ENCODE assay signal across 8 mouse cellular contexts in the genomic region with DNA sequence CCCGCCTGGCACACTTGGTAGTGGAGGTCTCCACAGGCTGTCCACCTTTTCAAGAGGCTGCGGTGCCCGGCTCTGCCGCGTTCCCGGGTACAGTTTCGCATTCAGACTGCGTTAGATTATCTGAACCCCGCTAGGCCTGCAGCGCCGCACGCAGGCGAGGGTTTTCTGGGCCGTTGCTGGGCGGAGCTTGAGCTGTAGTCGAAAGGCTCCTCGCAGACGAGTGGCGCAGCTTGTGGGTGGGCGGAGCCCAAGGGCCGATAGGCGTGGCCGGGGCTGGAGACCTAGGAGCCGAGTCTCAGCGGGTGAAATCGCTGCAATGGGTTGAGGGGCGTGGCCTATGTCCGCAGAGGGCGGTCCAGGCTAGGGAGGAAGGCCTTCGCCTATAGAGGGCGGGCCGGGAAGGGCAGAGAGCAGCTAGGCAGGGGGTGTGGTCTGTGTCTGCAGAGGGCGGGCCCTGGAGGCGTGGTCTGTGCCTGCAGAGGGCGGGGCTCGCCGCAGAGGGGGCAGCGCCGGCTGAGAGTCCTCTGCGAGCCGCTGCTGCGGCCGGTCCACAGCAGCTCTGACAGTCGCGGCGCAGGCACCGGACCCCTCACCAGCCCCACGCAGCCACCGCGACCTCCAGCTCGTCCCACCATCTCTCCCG. TPM values are rescaled to one million over a fixed set of nuclear protein-coding genes. Genes with fewer than 3 reads are reported as not detected.
DNase-seq lines count a peak whose midpoint lies in the region; ATAC-seq lines count a peak whose summit lies in the region.

No protein-coding gene starts in this region.

- ATAC-seq in forebrain, embryonic 11.5 days (replicated peaks; ENCODE audit: low FRiP score), result peak; percentile 94
- ATAC-seq in heart, embryonic 16.5 days (replicated peaks; ENCODE audit: extremely low read depth, insufficient read depth, low FRiP score), result peak; percentile 97
- ATAC-seq in liver, embryonic 15.5 days (ENCODE audit: insufficient read depth), result peak; percentile 93
- peak; percentile 94 for ATAC-seq in neural tube, embryonic 12.5 days (ENCODE audit: low FRiP score, low read depth)

- no peaks in the 10 kb centered on the region for H3K9me3 ChIP-seq in forebrain, embryonic 11.5 days (ENCODE audit: control insufficient read depth, low read length)
- H3K9me3 ChIP-seq in heart, embryonic 16.5 days (replicated peaks; ENCODE audit: control insufficient read depth, low read length), result no peaks in the 10 kb centered on the region
- no peaks in the 10 kb centered on the region for H3K9me3 ChIP-seq in liver, embryonic 15.5 days (replicated peaks)
- H3K9me3 ChIP-seq in neural tube, embryonic 12.5 days, result no peaks in the 10 kb centered on the region

- WGBS in forebrain, embryonic 11.5 days, result under 1% methylated on average over 48 of the region's 52 CpGs
- WGBS in heart, embryonic 16.5 days, result 0% methylated on average over 52 of the region's 52 CpGs
- under 1% methylated on average over 51 of the region's 52 CpGs for WGBS in liver, embryonic 15.5 days (ENCODE audit: insufficient replicate concordance)
- WGBS in neural tube, embryonic 12.5 days, result under 1% methylated on average over 52 of the region's 52 CpGs

- H3K9ac ChIP-seq in forebrain, embryonic 11.5 days (ENCODE audit: low read length), result peak overlapping the region; percentile 72
- peak overlapping the region; percentile 92 for H3K9ac ChIP-seq in heart, embryonic 16.5 days (ENCODE audit: low read length)
- H3K9ac ChIP-seq in liver, embryonic 15.5 days, result peak overlapping the region; percentile 58
- H3K9ac ChIP-seq in neural tube, embryonic 12.5 days, result peak overlapping the region; percentile 92

- peak; percentile 98 to 99 for DNase-seq in CD8-positive naive resting alpha-beta T cell, adult 2 months (ENCODE audit: low read depth in 2 of 2, low spot score in 2 of 2)
- peak; percentile 98 for DNase-seq in c-Kit-positive CD71-positive TER-119-negative erythroid progenitor cells, embryonic 14.5 days (ENCODE audit: low read depth)
- peak; percentile 100 for DNase-seq in forebrain, embryonic 11.5 days (ENCODE audit: low spot score)
- peak; percentile 100 for DNase-seq in kidney, postnatal 36 days
- DNase-seq in telencephalon, adult 2 months (ENCODE audit: low read depth, low spot score), result peak; percentile 99

- peak overlapping the region; percentile 99 for H3K4me2 ChIP-seq in forebrain, embryonic 11.5 days (ENCODE audit: low read depth, low read length, severe bottlenecking)
- H3K4me2 ChIP-seq in heart, embryonic 16.5 days (ENCODE audit: low read depth, low read length), result peak overlapping the region; percentile 98
- peak overlapping the region; percentile 75 for H3K4me2 ChIP-seq in liver, embryonic 15.5 days
- peak overlapping the region; percentile 95 for H3K4me2 ChIP-seq in neural tube, embryonic 12.5 days (replicated peaks)

- H3K27ac ChIP-seq in forebrain, embryonic 11.5 days (ENCODE audit: low read depth, low read length), result peak overlapping the region; percentile 62
- H3K27ac ChIP-seq in heart, embryonic 16.5 days (ENCODE audit: low read length), result peak overlapping the region; percentile 83
- H3K27ac ChIP-seq in liver, embryonic 15.5 days (replicated peaks), result peak overlapping the region; percentile 72
- H3K27ac ChIP-seq in neural tube, embryonic 12.5 days, result peak overlapping the region; percentile 86

- H3K4me3 ChIP-seq in forebrain, embryonic 11.5 days (ENCODE audit: low read depth, low read length), result peak overlapping the region; percentile 75
- H3K4me3 ChIP-seq in heart, embryonic 16.5 days (ENCODE audit: low read length), result peak overlapping the region; percentile 88
- H3K4me3 ChIP-seq in liver, embryonic 15.5 days (replicated peaks), result peak overlapping the region; percentile 64
- H3K4me3 ChIP-seq in neural tube, embryonic 12.5 days, result peak overlapping the region; percentile 89

- H3K36me3 ChIP-seq in forebrain, embryonic 11.5 days (ENCODE audit: control insufficient read depth, insufficient read depth, low read length), result no peaks in the 10 kb centered on the region
- no peaks in the 10 kb centered on the region for H3K36me3 ChIP-seq in heart, embryonic 16.5 days (ENCODE audit: control insufficient read depth, insufficient read depth)
- no peaks in the 10 kb centered on the region for H3K36me3 ChIP-seq in liver, embryonic 15.5 days (replicated peaks)
- H3K36me3 ChIP-seq in neural tube, embryonic 12.5 days, result no peaks in the 10 kb centered on the region

- H3K27me3 ChIP-seq in forebrain, embryonic 11.5 days (ENCODE audit: control insufficient read depth, insufficient read depth, low read length), result no peaks in the 10 kb centered on the region; the same call in none of the 2 replicates
- no peaks in the 10 kb centered on the region for H3K27me3 ChIP-seq in heart, embryonic 16.5 days (ENCODE audit: control insufficient read depth, insufficient read depth, low read length)
- H3K27me3 ChIP-seq in liver, embryonic 15.5 days, result peaks cover 79% of the 10 kb centered on the region
- H3K27me3 ChIP-seq in neural tube, embryonic 12.5 days (replicated peaks), result no peaks in the 10 kb centered on the region

- peaks cover 18% of the 10 kb centered on the region for H3K4me1 ChIP-seq in forebrain, embryonic 11.5 days (replicated peaks; ENCODE audit: control insufficient read depth, insufficient read depth, low read length)
- peaks cover 35% of the 10 kb centered on the region for H3K4me1 ChIP-seq in heart, embryonic 16.5 days (ENCODE audit: control insufficient read depth, insufficient read depth, low read length)
- H3K4me1 ChIP-seq in liver, embryonic 15.5 days (replicated peaks), result peaks cover 35% of the 10 kb centered on the region
- H3K4me1 ChIP-seq in neural tube, embryonic 12.5 days, result peaks cover 39% of the 10 kb centered on the region

RNA-seq across cellular contexts. Expression of a gene that starts 28.7 kb away (rescaled TPM):
- not detected in 2 replicates for polyA plus RNA-seq in forebrain, embryonic 11.5 days (2014; fragmentation: Nextera tagmentation; extraction: Ambion mirVana)
- not detected in 2 replicates for polyA plus RNA-seq in heart, embryonic 16.5 days (2015; fragmentation: Nextera tagmentation; extraction: Ambion mirVana)
- not detected in 2 replicates for polyA plus RNA-seq in liver, embryonic 15.5 days (2015; fragmentation: Nextera tagmentation; extraction: Ambion mirVana)
- not detected in 2 replicates for polyA plus RNA-seq in neural tube, embryonic 12.5 days (2016; fragmentation: Nextera tagmentation; extraction: Ambion mirVana)

RNA-seq across cellular contexts. Expression of a gene that starts 43.9 kb away (rescaled TPM):
- 2.5 and 3.5 TPM in 2 replicates for polyA plus RNA-seq in forebrain, embryonic 11.5 days (2014; fragmentation: Nextera tagmentation; extraction: Ambion mirVana)
- polyA plus RNA-seq in heart, embryonic 16.5 days (2015; fragmentation: Nextera tagmentation; extraction: Ambion mirVana), result 2.4 and 3.3 TPM in 2 replicates
- 0.69 and 1.1 TPM in 2 replicates for polyA plus RNA-seq in liver, embryonic 15.5 days (2015; fragmentation: Nextera tagmentation; extraction: Ambion mirVana)
- 7.3 and 7.9 TPM in 2 replicates for polyA plus RNA-seq in neural tube, embryonic 12.5 days (2016; fragmentation: Nextera tagmentation; extraction: Ambion mirVana)

RNA-seq across cellular contexts. Expression of a gene that starts 48.4 kb away (rescaled TPM):
- 14.5 and 16.2 TPM in 2 replicates for polyA plus RNA-seq in forebrain, embryonic 11.5 days (2014; fragmentation: Nextera tagmentation; extraction: Ambion mirVana)
- 36.5 and 37.4 TPM in 2 replicates for polyA plus RNA-seq in heart, embryonic 16.5 days (2015; fragmentation: Nextera tagmentation; extraction: Ambion mirVana)
- polyA plus RNA-seq in liver, embryonic 15.5 days (2015; fragmentation: Nextera tagmentation; extraction: Ambion mirVana), result 85.0 and 99.8 TPM in 2 replicates
- polyA plus RNA-seq in neural tube, embryonic 12.5 days (2016; fragmentation: Nextera tagmentation; extraction: Ambion mirVana), result 20.4 and 21.6 TPM in 2 replicates

Comparison
In these comparisons a context has a peak if more than half of its experiments do, and no peak if none do; other contexts are left out.
1. Peak in every context shown above with its lines: DNase-seq, ATAC-seq, H3K4me3 ChIP-seq and H3K27ac ChIP-seq.